Mouse (Mus musculus) stomach, embryonic 15.5 days (tissue): ENCODE measurements around the gene Pcsk4. TPM values are rescaled to one million over a fixed set of nuclear protein-coding genes. Genes with fewer than 3 reads are reported as not detected.

ENCODE experiments used
- ATAC-seq: fragments of 200-750 bp; cut with Nextera tagmentation; 2 replicates; pipeline ENCODE4 v1.8.0; 2017; ENCODE audit warnings: low read depth, moderate number of reproducible peaks, moderate TSS enrichment; ENCODE audit not compliant: insufficient read depth, low FRiP score
- H3K27ac ChIP-seq: fragments of 300-500 bp; sonication (generic); 2 replicates; pipeline ENCODE4 v1.5.1; 2015; ENCODE audit warnings: mild to moderate bottlenecking, inconsistent platforms
- H3K27me3 ChIP-seq: fragments of 300-500 bp; sonication (generic); replicated peaks from 2 replicates; pipeline ENCODE4 v1.6.1; 2015; ENCODE audit warnings: inconsistent platforms
- H3K36me3 ChIP-seq: fragments of 300-500 bp; sonication (generic); 2 replicates; pipeline ENCODE4 v1.6.1; 2015; ENCODE audit warnings: inconsistent platforms
- H3K4me1 ChIP-seq: fragments of 300-500 bp; sonication (generic); 2 replicates; pipeline ENCODE4 v1.6.1; 2015; ENCODE audit warnings: inconsistent platforms
- H3K4me2 ChIP-seq: fragments of 300-500 bp; sonication (generic); 2 replicates; pipeline ENCODE4 v1.6.1; 2015; ENCODE audit warnings: mild to moderate bottlenecking, inconsistent platforms
- H3K4me3 ChIP-seq: fragments of 300-500 bp; sonication (generic); replicated peaks from 2 replicates; pipeline ENCODE4 v1.5.1; 2015; ENCODE audit warnings: inconsistent platforms
- H3K9ac ChIP-seq: fragments of 300-500 bp; sonication (generic); 2 replicates; pipeline ENCODE4 v1.6.1; 2015; ENCODE audit warnings: inconsistent platforms
- H3K9me3 ChIP-seq: fragments of 300-500 bp; sonication (generic); 2 replicates; pipeline ENCODE4 v1.6.1; 2016; ENCODE audit warnings: inconsistent platforms
- WGBS: fragments of 180-500 bp; shearing (Covaris S2); methylation state at CpG from one replicate; pipeline ENCODE4 v1.1.7; 2015; 5-methylcytosine and 5-hydroxymethylcytosine counted together
- polyA plus RNA-seq: library from polyadenylated mRNA; unstranded; fragments of >200 nt; fragmentation: Nextera tagmentation; extraction: Ambion mirVana; gene quantifications from 2 replicates; pipeline ENCODE4 v1.2.1, GENCODE M21; 2015

Gene Pcsk4
- polyA plus RNA-seq, 1 experiment from 2014 or later = 5.4 TPM

- H3K4me1 ChIP-seq = peaks cover 68% of the 10 kb centered on the region
- H3K27ac ChIP-seq = peak overlapping the region; percentile 69
- H3K4me2 ChIP-seq = peak overlapping the region; percentile 44
- H3K27me3 ChIP-seq = peaks cover 79% of the 10 kb centered on the region
- H3K36me3 ChIP-seq = no peaks in the 10 kb centered on the region
- H3K4me3 ChIP-seq = peak overlapping the region; percentile 19
- no peaks in the 10 kb centered on the region for H3K9me3 ChIP-seq
- ATAC-seq = no peak
- no peak overlapping the region for H3K9ac ChIP-seq
- WGBS = 9% methylated on average over 16 of the region's 16 CpGs
Observed at GRCm38 (mm10) chr10:80345122-80345521, 15.8 kb upstream of the Pcsk4 start.

DNA sequence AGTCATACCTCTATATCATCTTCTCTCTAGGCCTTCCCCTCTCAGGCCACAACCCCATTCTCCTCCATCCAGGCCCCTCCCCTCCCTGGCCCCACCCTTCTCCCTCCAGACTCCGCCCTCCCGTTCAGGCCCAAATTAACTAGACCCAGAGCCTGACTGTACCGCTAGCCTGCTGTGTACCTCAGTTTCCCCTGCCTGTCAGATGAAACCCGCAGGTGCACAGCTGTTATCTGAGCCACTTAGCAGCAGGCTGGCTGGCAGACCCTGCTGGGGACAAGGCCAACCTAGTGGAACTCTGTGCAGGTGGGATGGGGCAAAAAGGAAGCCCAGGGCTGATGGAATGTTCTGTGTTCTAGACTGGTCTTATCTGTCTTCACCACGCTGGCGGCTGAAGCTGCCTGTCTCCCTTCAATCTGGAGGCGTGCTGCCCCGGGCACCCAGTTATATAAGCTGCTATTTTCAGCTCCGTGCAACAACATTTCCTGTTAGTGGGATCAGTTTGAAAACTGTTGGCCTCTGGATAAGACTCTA, 14.9 kb upstream of the Pcsk4 start:
- H3K9ac ChIP-seq = no peak overlapping the region
- 37% methylated on average over 9 of the region's 9 CpGs for WGBS
- peak overlapping the region; percentile 44 for H3K4me2 ChIP-seq
- H3K27me3 ChIP-seq = peaks cover 74% of the 10 kb centered on the region
- H3K36me3 ChIP-seq = no peaks in the 10 kb centered on the region
- H3K27ac ChIP-seq = peak overlapping the region; percentile 69
- ATAC-seq = peak; percentile 19; the same call in 1 of the 2 replicates
- H3K9me3 ChIP-seq = no peaks in the 10 kb centered on the region
- H3K4me1 ChIP-seq = peaks cover 66% of the 10 kb centered on the region
- peak overlapping the region; percentile 30; the same call in 1 of the 2 replicates for H3K4me3 ChIP-seq

GRCm38 (mm10) chr10:80343425-80343895, 14.2 kb upstream of the Pcsk4 start:
- peaks cover 66% of the 10 kb centered on the region for H3K27me3 ChIP-seq
- H3K4me2 ChIP-seq = peak overlapping the region; percentile 58
- H3K27ac ChIP-seq = peak overlapping the region; percentile 67
- H3K9me3 ChIP-seq = no peaks in the 10 kb centered on the region
- no peak overlapping the region for H3K9ac ChIP-seq
- WGBS = 30% methylated on average over 13 of the region's 13 CpGs
- peaks cover 59% of the 10 kb centered on the region for H3K4me1 ChIP-seq
- peak overlapping the region; percentile 30 for H3K4me3 ChIP-seq
- H3K36me3 ChIP-seq = no peaks in the 10 kb centered on the region
- ATAC-seq = peak; percentile 7; the same call in 1 of the 2 replicates

GRCm38 (mm10) chr10:80342749-80343424, 13.6 kb upstream of the Pcsk4 start:
- H3K4me1 ChIP-seq = peaks cover 53% of the 10 kb centered on the region
- 1% methylated on average over 32 of the region's 33 CpGs for WGBS
- peak overlapping the region; percentile 67 for H3K27ac ChIP-seq
- peak; percentile 47 for ATAC-seq
- no peaks in the 10 kb centered on the region for H3K9me3 ChIP-seq
- peaks cover 62% of the 10 kb centered on the region for H3K27me3 ChIP-seq
- no peaks in the 10 kb centered on the region for H3K36me3 ChIP-seq
- H3K9ac ChIP-seq = no peak overlapping the region
- H3K4me2 ChIP-seq = peak overlapping the region; percentile 58
- peak overlapping the region; percentile 30 for H3K4me3 ChIP-seq

DNA sequence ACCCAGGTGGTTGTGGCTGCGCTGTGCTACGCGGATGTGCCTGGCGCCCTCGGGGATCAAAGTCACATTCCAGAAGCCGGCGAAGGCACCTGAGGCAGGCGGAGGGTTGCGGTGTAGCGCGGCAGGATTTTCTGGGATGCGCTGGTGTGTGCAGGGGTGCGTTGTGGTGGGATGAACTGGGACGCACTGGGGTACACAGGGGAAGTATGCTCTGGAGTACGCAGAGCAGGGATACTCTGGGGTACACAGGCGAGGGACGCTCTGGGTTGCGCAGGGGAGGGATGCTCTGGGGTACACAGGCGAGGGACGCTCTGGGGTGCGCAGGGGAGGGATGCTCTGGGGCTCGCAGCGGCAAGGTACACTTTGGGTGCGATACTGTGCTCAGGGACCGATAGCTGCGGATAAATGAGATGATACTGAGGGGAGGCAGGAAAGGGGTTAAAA, 13.0 kb upstream of the Pcsk4 start:
- Histone ChIP-seq H3K4me1 (peaks cover 47% of the 10 kb centered on the region), H3K9ac (no peak overlapping the region), H3K4me2 (peak overlapping the region; percentile 58), H3K9me3 (no peaks in the 10 kb centered on the region), H3K36me3 (no peaks in the 10 kb centered on the region), H3K27me3 (peaks cover 57% of the 10 kb centered on the region), H3K27ac (no peak overlapping the region; the same call in 1 of the 2 replicates), H3K4me3 (peak overlapping the region; percentile 30)
- ATAC-seq = peak; percentile 4; the same call in 1 of the 2 replicates
- WGBS = 3% methylated on average over 26 of the region's 26 CpGs

DNA sequence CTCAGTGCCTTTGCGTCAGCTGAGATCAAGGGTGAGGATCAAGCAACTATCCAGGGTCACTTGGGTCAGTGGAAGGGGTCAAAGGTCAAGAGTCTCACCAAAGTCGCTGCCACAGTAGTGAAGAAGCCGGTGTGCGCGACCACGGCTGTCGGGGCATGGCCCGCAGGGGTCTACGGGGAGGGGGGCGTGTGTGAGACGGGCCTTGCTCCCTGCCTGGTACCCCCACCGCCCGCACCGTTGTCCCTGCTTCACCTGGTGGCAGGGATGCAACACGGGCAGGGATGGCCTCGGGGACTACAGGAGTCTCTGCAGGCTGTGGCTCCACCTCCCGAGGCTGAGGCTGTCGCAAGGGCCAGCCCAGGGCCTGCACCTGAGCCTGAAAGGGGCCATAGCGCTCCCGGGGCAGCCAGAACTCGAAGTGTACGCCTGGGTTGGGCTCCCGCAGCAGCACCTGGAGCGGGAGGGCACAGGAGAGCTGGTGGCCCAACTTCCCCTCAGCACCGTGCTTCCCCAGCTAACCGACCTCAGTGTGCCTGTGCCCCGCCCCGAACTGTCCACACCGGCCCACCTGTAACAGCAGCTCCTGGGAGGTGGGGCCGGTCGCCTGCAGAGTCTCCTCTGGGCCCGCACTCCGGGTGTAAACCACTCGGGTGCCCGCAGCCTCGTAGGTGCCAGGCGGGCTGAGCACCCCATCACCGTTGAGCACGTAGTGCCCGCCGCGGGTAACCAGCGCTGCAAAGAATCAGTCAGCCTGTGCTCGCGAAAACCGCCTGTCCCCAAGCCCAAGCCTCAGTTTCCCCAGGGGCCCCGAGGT, 12.4 kb upstream of the Pcsk4 start:
- ATAC-seq = no peak
- peak overlapping the region; percentile 58 for H3K4me2 ChIP-seq
- peaks cover 44% of the 10 kb centered on the region for H3K4me1 ChIP-seq
- peaks cover 54% of the 10 kb centered on the region for H3K27me3 ChIP-seq
- no peak overlapping the region for H3K9ac ChIP-seq
- no peaks in the 10 kb centered on the region for H3K9me3 ChIP-seq
- no peaks in the 10 kb centered on the region for H3K36me3 ChIP-seq
- H3K4me3 ChIP-seq = peak overlapping the region; percentile 30
- 5% methylated on average over 47 of the region's 47 CpGs for WGBS
- H3K27ac ChIP-seq = no peak overlapping the region

- WGBS = 27% methylated on average over 21 of the region's 21 CpGs
- H3K27ac ChIP-seq = no peak overlapping the region
- H3K27me3 ChIP-seq = peaks cover 54% of the 10 kb centered on the region
- no peak overlapping the region for H3K4me2 ChIP-seq
- H3K9ac ChIP-seq = no peak overlapping the region
- H3K36me3 ChIP-seq = no peaks in the 10 kb centered on the region
- H3K4me1 ChIP-seq = peaks cover 44% of the 10 kb centered on the region
- ATAC-seq = no peak
- H3K9me3 ChIP-seq = no peaks in the 10 kb centered on the region
- no peak overlapping the region for H3K4me3 ChIP-seq
Observed at GRCm38 (mm10) chr10:80341026-80341425, 11.7 kb upstream of the Pcsk4 start.

- H3K27me3 ChIP-seq = peaks cover 45% of the 10 kb centered on the region
Observed at GRCm38 (mm10) chr10:80339941-80340750, 10.8 kb upstream of the Pcsk4 start.

DNA sequence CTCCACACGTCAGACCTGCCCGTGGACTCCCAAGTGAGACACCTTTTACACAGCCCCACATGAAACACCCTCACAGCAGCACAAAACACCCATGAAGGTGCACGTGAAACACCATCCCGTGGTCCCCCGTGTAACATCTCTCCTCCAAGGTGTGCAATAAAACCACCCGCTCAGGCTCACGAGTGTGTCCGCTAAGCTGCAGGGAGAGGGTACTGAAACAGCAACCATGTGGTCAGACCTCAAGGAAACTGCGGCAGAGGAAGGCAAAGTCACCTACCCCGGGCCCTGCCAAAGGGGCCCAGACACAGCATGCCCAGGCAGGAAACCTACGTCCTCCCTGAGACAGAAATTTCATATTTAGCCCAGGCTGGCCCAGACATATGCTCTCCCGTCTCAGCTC, 7.0 kb upstream of the Pcsk4 start:
- no peak for ATAC-seq
- Histone ChIP-seq H3K4me2 (no peak overlapping the region), H3K4me3 (no peak overlapping the region), H3K27me3 (peaks cover 11% of the 10 kb centered on the region), H3K36me3 (peaks cover 6% of the 10 kb centered on the region; the same call in 1 of the 2 replicates), H3K4me1 (peaks cover 17% of the 10 kb centered on the region; the same call in 1 of the 2 replicates), H3K27ac (no peak overlapping the region), H3K9me3 (no peaks in the 10 kb centered on the region), H3K9ac (no peak overlapping the region)
- 83% methylated on average over 12 of the region's 12 CpGs for WGBS

More at GRCm38 (mm10) chr10:80339941-80340750, 10.8 kb upstream of the Pcsk4 start:
- peaks cover 5% of the 10 kb centered on the region; the same call in 1 of the 2 replicates for H3K36me3 ChIP-seq
- ATAC-seq = no peak
- no peaks in the 10 kb centered on the region for H3K9me3 ChIP-seq
- H3K9ac ChIP-seq = no peak overlapping the region
- peak overlapping the region; percentile 27; the same call in 1 of the 2 replicates for H3K4me2 ChIP-seq
- no peak overlapping the region for H3K27ac ChIP-seq
- peaks cover 41% of the 10 kb centered on the region for H3K4me1 ChIP-seq
- WGBS = 24% methylated on average over 19 of the region's 19 CpGs
- peak overlapping the region; percentile 4; the same call in 1 of the 2 replicates for H3K4me3 ChIP-seq

GRCm38 (mm10) chr10:80332525-80332989, 3.3 kb upstream of the Pcsk4 start:
- 78% methylated on average over 5 of the region's 5 CpGs for WGBS
- Histone ChIP-seq H3K4me2 (0 out of 2 replicates have a peak overlapping the region, but pooled peaks have one; percentile 13), H3K9me3 (no peaks in the 10 kb centered on the region), H3K9ac (no peak overlapping the region), H3K27me3 (no peaks in the 10 kb centered on the region), H3K27ac (peak overlapping the region; percentile 16; the same call in 1 of the 2 replicates), H3K4me3 (no peak overlapping the region), H3K4me1 (peaks cover 30% of the 10 kb centered on the region), H3K36me3 (peaks cover 6% of the 10 kb centered on the region; the same call in 1 of the 2 replicates)
- no peak for ATAC-seq
